Mouse (Mus musculus): ENCODE data around the gene Zcchc10. TPM values are rescaled to one million over a fixed set of nuclear protein-coding genes. Genes with fewer than 3 reads are reported as not detected.
"Not testable (repeated sequence)": the region's sequence is repeated elsewhere in the genome, so short reads cannot be mapped to it uniquely, and the experiment has no call there.

Zcchc10 gene
- polyA plus RNA-seq, 1 experiment from 2014 or later: 14.3 TPM

GRCm38 (mm10) chr11:53300330-53301166 lies 23.9 kb upstream of the Zcchc10 start, which contains the start of gene Hspa4:
Gene Hspa4 (minus strand): TSS chr11:53300457.
- Histone ChIP-seq H3K27me3 (no peaks in the 10 kb centered on the region), H3K9me3 (replicated peaks) (no peaks in the 10 kb centered on the region), H3K4me3 (peak within 1 kb of the TSS; percentile 74), H3K36me3 (no peaks in the 10 kb centered on the region), H3K9ac (peak within 1 kb of the TSS; percentile 100), H3K4me1 (replicated peaks) (peaks cover 28% of the 10 kb centered on the region), H3K4me2 (peak within 1 kb of the TSS; percentile 76), H3K27ac (peak within 1 kb of the TSS; percentile 99)
- 1% methylated on average over 57 of the region's 58 CpGs for WGBS
- ATAC-seq (replicated peaks; ENCODE audit: insufficient number of reproducible peaks, insufficient read depth, low FRiP score, low read depth): peak; percentile 95

GRCm38 (mm10) chr11:53301167-53301515 lies 23.3 kb upstream of the Zcchc10 start:
- no peaks in the 10 kb centered on the region for H3K27me3 ChIP-seq
- H3K4me1 ChIP-seq (replicated peaks): peaks cover 28% of the 10 kb centered on the region
- peak overlapping the region; percentile 74 for H3K4me3 ChIP-seq
- H3K36me3 ChIP-seq: no peaks in the 10 kb centered on the region
- H3K4me2 ChIP-seq: peak overlapping the region; percentile 76
- WGBS: 47% methylated on average over 9 of the region's 9 CpGs
- ATAC-seq (replicated peaks; ENCODE audit: insufficient number of reproducible peaks, insufficient read depth, low FRiP score, low read depth): no peak
- H3K9ac ChIP-seq: peak overlapping the region; percentile 35
- H3K9me3 ChIP-seq (replicated peaks): no peaks in the 10 kb centered on the region
- H3K27ac ChIP-seq: peak overlapping the region; percentile 99

GRCm38 (mm10) chr11:53304044-53304840 lies 20.2 kb upstream of the Zcchc10 start:
- Histone ChIP-seq H3K4me1 (replicated peaks) (peaks cover 28% of the 10 kb centered on the region), H3K27me3 (no peaks in the 10 kb centered on the region)
- 81% methylated on average over 14 of the region's 14 CpGs for WGBS

GRCm38 (mm10) chr11:53306965-53307364 lies 17.5 kb upstream of the Zcchc10 start:
- Histone ChIP-seq H3K4me2 (no peak overlapping the region), H3K4me3 (no peak overlapping the region), H3K9ac (no peak overlapping the region), H3K27ac (peak overlapping the region; percentile 95), H3K36me3 (no peaks in the 10 kb centered on the region), H3K4me1 (replicated peaks) (peaks cover 25% of the 10 kb centered on the region), H3K9me3 (replicated peaks) (no peaks in the 10 kb centered on the region), H3K27me3 (no peaks in the 10 kb centered on the region)
- 17% methylated on average over 2 of the region's 2 CpGs for WGBS
- ATAC-seq (replicated peaks; ENCODE audit: insufficient number of reproducible peaks, insufficient read depth, low FRiP score, low read depth): no peak

More at GRCm38 (mm10) chr11:53304044-53304840, 20.2 kb upstream of the Zcchc10 start:
- H3K4me3 ChIP-seq: no peak overlapping the region
- H3K27ac ChIP-seq: no peak overlapping the region
- no peaks in the 10 kb centered on the region for H3K9me3 ChIP-seq (replicated peaks)
- no peak overlapping the region for H3K9ac ChIP-seq
- no peak overlapping the region for H3K4me2 ChIP-seq
- ATAC-seq (replicated peaks; ENCODE audit: insufficient number of reproducible peaks, insufficient read depth, low FRiP score, low read depth): no peak
- no peaks in the 10 kb centered on the region for H3K36me3 ChIP-seq

GRCm38 (mm10) chr11:53307558-53308065 lies 16.9 kb upstream of the Zcchc10 start:
- ATAC-seq (replicated peaks; ENCODE audit: insufficient number of reproducible peaks, insufficient read depth, low FRiP score, low read depth): 0 out of 2 replicates have a peak, but pooled peaks have one; percentile 24

GRCm38 (mm10) chr11:53308251-53308864 lies 16.1 kb upstream of the Zcchc10 start:
- Histone ChIP-seq H3K9ac (no peak overlapping the region), H3K27me3 (no peaks in the 10 kb centered on the region), H3K4me1 (replicated peaks) (peaks cover 25% of the 10 kb centered on the region), H3K4me2 (peak overlapping the region; percentile 10; the same call in 1 of the 2 replicates), H3K27ac (peak overlapping the region; percentile 95), H3K9me3 (replicated peaks) (no peaks in the 10 kb centered on the region), H3K36me3 (no peaks in the 10 kb centered on the region), H3K4me3 (no peak overlapping the region)
- peak; percentile 72 for ATAC-seq (replicated peaks; ENCODE audit: insufficient number of reproducible peaks, insufficient read depth, low FRiP score, low read depth)

More at GRCm38 (mm10) chr11:53307558-53308065, 16.9 kb upstream of the Zcchc10 start:
- Histone ChIP-seq H3K36me3 (no peaks in the 10 kb centered on the region), H3K27me3 (no peaks in the 10 kb centered on the region), H3K9me3 (replicated peaks) (no peaks in the 10 kb centered on the region), H3K4me1 (replicated peaks) (peaks cover 25% of the 10 kb centered on the region), H3K27ac (peak overlapping the region; percentile 95), H3K9ac (no peak overlapping the region), H3K4me3 (no peak overlapping the region), H3K4me2 (no peak overlapping the region)
- 42% methylated on average over 10 of the region's 10 CpGs for WGBS

- Histone ChIP-seq H3K9ac (no peak overlapping the region), H3K4me1 (replicated peaks) (peaks cover 25% of the 10 kb centered on the region), H3K9me3 (replicated peaks) (no peaks in the 10 kb centered on the region), H3K27me3 (no peaks in the 10 kb centered on the region), H3K4me2 (peak overlapping the region; percentile 10; the same call in 1 of the 2 replicates), H3K4me3 (no peak overlapping the region), H3K27ac (peak overlapping the region; percentile 95), H3K36me3 (no peaks in the 10 kb centered on the region)
- 10% methylated on average over 2 of the region's 2 CpGs for WGBS
- peak; percentile 85 for ATAC-seq (replicated peaks; ENCODE audit: insufficient number of reproducible peaks, insufficient read depth, low FRiP score, low read depth)
Measured at GRCm38 (mm10) chr11:53308884-53309310, 15.6 kb upstream of the Zcchc10 start.

GRCm38 (mm10) chr11:53311385-53311784 lies 13.1 kb upstream of the Zcchc10 start:
- no peak for ATAC-seq (replicated peaks; ENCODE audit: insufficient number of reproducible peaks, insufficient read depth, low FRiP score, low read depth)
- Histone ChIP-seq H3K4me3 (no peak overlapping the region), H3K36me3 (no peaks in the 10 kb centered on the region), H3K27me3 (no peaks in the 10 kb centered on the region), H3K9me3 (replicated peaks) (no peaks in the 10 kb centered on the region), H3K27ac (peak overlapping the region; percentile 4; the same call in 1 of the 2 replicates), H3K4me2 (no peak overlapping the region), H3K4me1 (replicated peaks) (peaks cover 25% of the 10 kb centered on the region), H3K9ac (no peak overlapping the region)
- 52% methylated on average over 1 of the region's 1 CpGs for WGBS

GRCm38 (mm10) chr11:53312823-53313222 lies 11.7 kb upstream of the Zcchc10 start:
- not testable (repeated sequence) for H3K9ac ChIP-seq; H3K4me3 ChIP-seq; H3K4me2 ChIP-seq; H3K9me3 ChIP-seq (replicated peaks); H3K36me3 ChIP-seq; H3K27me3 ChIP-seq; ATAC-seq (replicated peaks; ENCODE audit: insufficient number of reproducible peaks, insufficient read depth, low FRiP score, low read depth); H3K27ac ChIP-seq
- peaks cover 19% of the 10 kb centered on the region for H3K4me1 ChIP-seq (replicated peaks)
- 74% methylated on average over 1 of the region's 1 CpGs for WGBS

GRCm38 (mm10) chr11:53314770-53315173 lies 9.7 kb upstream of the Zcchc10 start:
- Histone ChIP-seq H3K4me2 (no peak overlapping the region), H3K9me3 (replicated peaks) (no peaks in the 10 kb centered on the region), H3K4me3 (no peak overlapping the region), H3K9ac (no peak overlapping the region), H3K27me3 (no peaks in the 10 kb centered on the region), H3K4me1 (replicated peaks) (0 out of 2 replicates have a peak, but pooled peaks cover 2% of the 10 kb centered on the region), H3K27ac (peak overlapping the region; percentile 65), H3K36me3 (no peaks in the 10 kb centered on the region)
- WGBS: 36% methylated on average over 1 of the region's 1 CpGs
- peak; percentile 50 for ATAC-seq (replicated peaks; ENCODE audit: insufficient number of reproducible peaks, insufficient read depth, low FRiP score, low read depth)

GRCm38 (mm10) chr11:53316996-53317395 lies 7.5 kb upstream of the Zcchc10 start:
- H3K27ac ChIP-seq: no peak overlapping the region; the same call in 1 of the 2 replicates
- H3K36me3 ChIP-seq: no peaks in the 10 kb centered on the region
- no peak for ATAC-seq (replicated peaks; ENCODE audit: insufficient number of reproducible peaks, insufficient read depth, low FRiP score, low read depth)
- H3K9ac ChIP-seq: no peak overlapping the region
- H3K4me2 ChIP-seq: no peak overlapping the region
- WGBS: 50% methylated on average over 6 of the region's 6 CpGs
- H3K9me3 ChIP-seq (replicated peaks): no peaks in the 10 kb centered on the region
- no peaks in the 10 kb centered on the region for H3K27me3 ChIP-seq
- H3K4me1 ChIP-seq (replicated peaks): 0 out of 2 replicates have a peak, but pooled peaks cover 2% of the 10 kb centered on the region
- H3K4me3 ChIP-seq: no peak overlapping the region
